Mouse (Mus musculus) hindbrain, postnatal 0 days (tissue): ENCODE data around the gene Zbtb37. TPM values are rescaled to one million over a fixed set of nuclear protein-coding genes. Genes with fewer than 3 reads are reported as not detected.
"Not testable (repeated sequence)": the region's sequence is repeated elsewhere in the genome, so short reads cannot be mapped to it uniquely, and the experiment has no call there.

ENCODE experiments used
- ATAC-seq: fragments of 200-750 bp; cut with Nextera tagmentation; 2 replicates; pipeline ENCODE4 v1.8.0; 2017; ENCODE audit warnings: mild to moderate bottlenecking, moderate TSS enrichment, moderate library complexity
- DNase-seq: peaks from one replicate; pipeline ENCODE4 v3.0.0-alpha.2; 2015; ENCODE audit warnings: low spot score
- H3K27ac ChIP-seq: fragments of 300-500 bp; sonication (generic); 2 replicates; pipeline ENCODE4 v1.5.1; 2014; ENCODE audit warnings: mild to moderate bottlenecking
- H3K27me3 ChIP-seq: fragments of 300-500 bp; sonication (generic); 2 replicates; pipeline ENCODE4 v1.6.1; 2014; ENCODE audit warnings: low read length, mixed read lengths; ENCODE audit not compliant: insufficient read depth
- H3K36me3 ChIP-seq: fragments of 300-500 bp; sonication (generic); 2 replicates; pipeline ENCODE4 v1.6.1; 2014; ENCODE audit warnings: low read length, mixed read lengths; ENCODE audit not compliant: insufficient read depth
- H3K4me1 ChIP-seq: fragments of 300-500 bp; sonication (generic); 2 replicates; pipeline ENCODE4 v1.6.1; 2014; ENCODE audit warnings: antibody characterized with exemption, low read length, mixed read lengths; ENCODE audit not compliant: insufficient read depth
- H3K4me2 ChIP-seq: fragments of 300-500 bp; sonication (generic); 2 replicates; pipeline ENCODE4 v1.6.1; 2014; ENCODE audit warnings: low read depth, mild to moderate bottlenecking, low read length, moderate library complexity, mixed read lengths
- H3K4me3 ChIP-seq: fragments of 300-500 bp; sonication (generic); 2 replicates; pipeline ENCODE4 v1.5.1; 2014; ENCODE audit warnings: low read length
- H3K9ac ChIP-seq: fragments of 300-500 bp; sonication (generic); replicated peaks from 2 replicates; pipeline ENCODE4 v1.6.1; 2014; ENCODE audit warnings: mild to moderate bottlenecking, low read length, moderate library complexity, mixed read lengths
- H3K9me3 ChIP-seq: fragments of 300-500 bp; sonication (generic); 2 replicates; pipeline ENCODE4 v1.6.1; 2016; ENCODE audit warnings: low read length, mixed read lengths
- CTCF ChIP-seq: IDR thresholded peaks from 2 replicates; pipeline ENCODE4 v1.5.1; 2016; ENCODE audit warnings: antibody characterized with exemption, control low read depth, low read depth
- WGBS: fragments of 180-500 bp; shearing (Covaris S2); extraction: QIAGEN DNeasy Blood & Tissue Kit; methylation state at CpG from one replicate; pipeline ENCODE4 v1.1.7; 2014; 5-methylcytosine and 5-hydroxymethylcytosine counted together
- polyA plus RNA-seq: library from polyadenylated mRNA; unstranded; fragments of >200 nt; fragmentation: Nextera tagmentation; extraction: Ambion mirVana; gene quantifications from 2 replicates; pipeline ENCODE4 v1.2.1, GENCODE M21; 2015
- total RNA-seq: library from RNA; depleted of rRNA; stranded (reverse); fragments of >200 nt; gene quantifications from 2 replicates; pipeline ENCODE4 v1.2.3, GENCODE M21; 2014

Zbtb37 gene
- total and polyA plus RNA-seq, 2 experiments from 2014 or later, result 9.6 to 24.4 TPM

GRCm38 (mm10) chr1:161004942-161005341 lies 29.7 kb downstream of the Zbtb37 start:
- ATAC-seq, result no peak
- 66% methylated on average over 4 of the region's 4 CpGs for WGBS

GRCm38 (mm10) chr1:160993851-160994250 lies 40.8 kb downstream of the Zbtb37 start:
- ATAC-seq (no peak), DNase-seq (no peak)
- WGBS, result 84% methylated on average over 6 of the region's 6 CpGs
- Histone ChIP-seq H3K4me2 (no peak overlapping the region), H3K4me3 (no peak overlapping the region), H3K27ac (no peak overlapping the region), H3K4me1 (no peaks in the 10 kb centered on the region), H3K36me3 (no peaks in the 10 kb centered on the region), H3K27me3 (no peaks in the 10 kb centered on the region), H3K9me3 (no peaks in the 10 kb centered on the region), H3K9ac (no peak overlapping the region)
- no peak for TF ChIP-seq CTCF

More at GRCm38 (mm10) chr1:161004942-161005341, 29.7 kb downstream of the Zbtb37 start:
- H3K36me3 ChIP-seq, result peaks cover 5% of the 10 kb centered on the region; the same call in 1 of the 2 replicates
- no peak overlapping the region for H3K4me2 ChIP-seq
- no peak for DNase-seq
- H3K9me3 ChIP-seq, result no peaks in the 10 kb centered on the region
- no peak for TF ChIP-seq CTCF
- no peaks in the 10 kb centered on the region for H3K27me3 ChIP-seq
- no peak overlapping the region for H3K9ac ChIP-seq
- H3K27ac ChIP-seq, result no peak overlapping the region
- H3K4me3 ChIP-seq, result no peak overlapping the region
- H3K4me1 ChIP-seq, result no peaks in the 10 kb centered on the region

GRCm38 (mm10) chr1:160989395-160989794 lies 45.3 kb downstream of the Zbtb37 start:
- H3K27me3 ChIP-seq, result no peaks in the 10 kb centered on the region
- no peak overlapping the region for H3K4me2 ChIP-seq
- DNase-seq (no peak), ATAC-seq (no peak)
- H3K4me3 ChIP-seq, result no peak overlapping the region
- H3K4me1 ChIP-seq, result no peaks in the 10 kb centered on the region
- H3K9ac ChIP-seq, result no peak overlapping the region
- 91% methylated on average over 14 of the region's 15 CpGs for WGBS
- no peak for TF ChIP-seq CTCF
- H3K9me3 ChIP-seq, result no peaks in the 10 kb centered on the region
- no peaks in the 10 kb centered on the region for H3K36me3 ChIP-seq
- no peak overlapping the region for H3K27ac ChIP-seq

- ATAC-seq (no peak), DNase-seq (no peak)
- TF ChIP-seq CTCF, result no peak
- Histone ChIP-seq H3K27me3 (no peaks in the 10 kb centered on the region), H3K9ac (no peak overlapping the region), H3K9me3 (no peaks in the 10 kb centered on the region), H3K27ac (no peak overlapping the region), H3K4me1 (no peaks in the 10 kb centered on the region), H3K4me2 (no peak overlapping the region), H3K36me3 (no peaks in the 10 kb centered on the region), H3K4me3 (no peak overlapping the region)
- WGBS, result 89% methylated on average over 17 of the region's 17 CpGs
Observed at GRCm38 (mm10) chr1:160986881-160987635, 47.6 kb downstream of the Zbtb37 start.

- no peaks in the 10 kb centered on the region for H3K4me1 ChIP-seq
- no peak overlapping the region for H3K27ac ChIP-seq
- TF ChIP-seq CTCF, result no peak
- no peak for DNase-seq
- H3K9ac ChIP-seq, result no peak overlapping the region
- no peaks in the 10 kb centered on the region for H3K36me3 ChIP-seq
- H3K27me3 ChIP-seq, result no peaks in the 10 kb centered on the region
- no peaks in the 10 kb centered on the region for H3K9me3 ChIP-seq
- H3K4me2 ChIP-seq, result no peak overlapping the region
- no peak overlapping the region for H3K4me3 ChIP-seq
- ATAC-seq, result no peak
- WGBS, result 83% methylated on average over 6 of the region's 6 CpGs
Observed at GRCm38 (mm10) chr1:160985477-160985876, 49.2 kb downstream of the Zbtb37 start.

GRCm38 (mm10) chr1:160984731-160985130 lies 49.9 kb downstream of the Zbtb37 start:
- 90% methylated on average over 1 of the region's 1 CpGs for WGBS
- H3K4me1 ChIP-seq, H3K27me3 ChIP-seq, H3K4me3 ChIP-seq, H3K27ac ChIP-seq, H3K9me3 ChIP-seq, ATAC-seq, DNase-seq, H3K36me3 ChIP-seq, H3K9ac ChIP-seq, H3K4me2 ChIP-seq: not testable (repeated sequence)

GRCm38 (mm10) chr1:160982887-160983286 lies 51.8 kb downstream of the Zbtb37 start:
- DNase-seq, result no peak
- no peak for TF ChIP-seq CTCF
- H3K9ac ChIP-seq, result no peak overlapping the region
- WGBS, result 64% methylated on average over 3 of the region's 3 CpGs
- no peaks in the 10 kb centered on the region for H3K9me3 ChIP-seq
- ATAC-seq, result no peak
- H3K4me2 ChIP-seq, result no peak overlapping the region
- H3K4me3 ChIP-seq, result no peak overlapping the region
- no peaks in the 10 kb centered on the region for H3K36me3 ChIP-seq
- no peak overlapping the region for H3K27ac ChIP-seq
- no peaks in the 10 kb centered on the region for H3K27me3 ChIP-seq
- no peaks in the 10 kb centered on the region for H3K4me1 ChIP-seq
